Mouse (Mus musculus) lung, postnatal 10 days (tissue): ENCODE results near the gene Prox1.

Experiments used
- DNase-seq: peaks from one replicate; pipeline ENCODE4 v3.0.0; 2021

Prox1 gene

DNA sequence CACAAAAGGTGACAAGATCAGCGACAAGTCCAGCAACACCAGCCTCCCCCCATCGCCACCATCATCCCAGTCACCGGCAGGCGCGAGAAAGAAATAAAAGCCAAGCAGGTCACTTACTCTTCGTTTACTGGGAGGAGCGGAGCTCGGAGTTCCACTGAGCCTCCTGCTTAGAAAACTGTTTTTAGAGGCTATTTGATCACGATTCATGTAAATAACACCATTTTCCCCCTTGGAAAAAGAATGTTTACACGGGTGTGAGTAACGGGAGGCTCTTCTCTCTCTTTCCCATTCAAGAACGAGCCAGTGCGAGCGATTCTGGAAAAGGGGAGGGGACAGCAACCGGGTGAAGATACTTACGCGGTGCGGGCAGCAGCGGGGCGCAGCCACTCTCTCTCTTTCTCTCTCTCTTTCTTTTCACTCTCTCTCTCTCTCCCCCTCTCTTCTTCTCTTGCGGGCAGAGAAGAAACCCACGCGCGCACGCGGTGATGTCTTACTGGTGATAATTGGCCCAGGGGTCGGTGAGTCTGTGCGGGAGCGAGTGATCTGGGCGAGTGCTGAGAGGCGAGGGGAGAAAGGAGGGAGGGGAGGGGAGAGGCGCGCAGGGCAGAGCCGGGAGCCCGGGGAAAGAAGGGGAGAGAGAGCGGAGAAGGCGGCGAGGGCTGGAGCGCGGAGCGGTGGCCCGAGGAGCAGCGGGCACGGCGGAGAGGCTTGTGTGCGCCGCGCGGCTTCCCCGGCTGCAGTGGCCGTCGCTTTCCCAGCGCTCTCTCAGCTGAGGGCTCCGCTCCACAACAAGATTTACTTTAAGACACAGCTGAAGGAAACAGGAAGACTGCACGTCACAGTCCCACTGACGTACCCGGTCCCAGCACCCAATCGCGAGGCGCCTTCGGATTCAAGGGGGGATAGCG is at the start of gene Prox1:
Gene Prox1 (minus strand): TSS at position 804 of the 908 bp plus-strand sequence.
- peak; percentile 75 for DNase-seq

DNA sequence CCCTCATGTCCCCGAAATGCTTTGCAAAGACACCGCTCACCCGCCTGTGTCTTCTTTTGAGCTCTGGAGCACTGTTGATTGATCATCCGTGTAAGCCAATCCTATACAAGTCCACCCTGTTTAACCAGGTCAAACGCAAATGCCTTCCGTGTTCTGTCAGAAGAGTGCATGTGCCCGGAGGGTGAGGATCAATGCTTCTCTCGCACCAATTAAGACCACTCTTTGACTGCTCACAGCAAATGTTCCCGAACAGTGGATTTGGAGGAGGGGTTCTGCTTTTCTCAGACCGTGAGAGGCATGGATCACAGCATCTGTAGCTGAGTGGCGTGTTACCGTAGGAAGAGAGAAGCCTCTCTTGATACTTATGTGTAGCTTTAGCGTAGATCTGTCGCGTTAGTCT is 46.1 kb upstream of the Prox1 start:
- DNase-seq, result no peak

DNA sequence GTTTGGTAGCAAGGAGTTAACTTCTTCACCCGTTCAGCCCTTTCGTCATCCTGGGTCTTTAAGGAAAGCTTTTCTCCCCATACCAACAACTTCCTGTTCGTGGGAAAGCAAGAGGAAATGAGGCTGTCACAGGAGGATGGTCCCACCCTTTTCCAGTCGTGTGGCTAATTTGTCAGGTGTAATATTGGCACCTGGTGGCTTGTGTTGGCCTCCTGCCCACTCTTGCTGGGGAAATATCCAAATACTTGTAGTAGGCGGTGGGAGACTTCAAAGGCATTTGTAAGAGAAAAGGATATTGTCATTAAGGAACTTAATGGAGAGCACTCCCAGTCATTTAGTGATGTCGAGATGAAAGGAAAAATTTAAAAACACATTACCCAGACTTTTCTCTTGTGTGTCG is 44.1 kb upstream of the Prox1 start:
- peak; percentile 42 for DNase-seq

DNA sequence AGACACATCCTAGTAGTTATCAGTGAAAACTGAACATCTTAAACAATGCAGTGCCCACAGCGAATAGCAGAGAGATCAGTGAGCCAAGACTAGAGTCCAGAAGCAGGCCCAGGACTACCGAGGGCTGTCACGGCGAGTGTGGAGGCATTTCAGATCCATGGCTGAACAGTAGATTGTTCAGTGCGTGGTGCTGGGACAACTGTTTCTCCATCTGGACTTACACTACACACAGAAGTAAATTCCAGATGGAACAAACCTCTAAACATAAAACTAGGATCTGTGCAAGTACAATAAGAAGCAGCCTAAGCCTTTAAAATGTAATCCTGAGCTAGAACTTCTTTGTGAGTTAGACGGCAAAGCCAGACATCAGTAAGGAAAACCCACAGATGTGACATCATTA is 42.7 kb upstream of the Prox1 start:
- DNase-seq, result no peak

DNA sequence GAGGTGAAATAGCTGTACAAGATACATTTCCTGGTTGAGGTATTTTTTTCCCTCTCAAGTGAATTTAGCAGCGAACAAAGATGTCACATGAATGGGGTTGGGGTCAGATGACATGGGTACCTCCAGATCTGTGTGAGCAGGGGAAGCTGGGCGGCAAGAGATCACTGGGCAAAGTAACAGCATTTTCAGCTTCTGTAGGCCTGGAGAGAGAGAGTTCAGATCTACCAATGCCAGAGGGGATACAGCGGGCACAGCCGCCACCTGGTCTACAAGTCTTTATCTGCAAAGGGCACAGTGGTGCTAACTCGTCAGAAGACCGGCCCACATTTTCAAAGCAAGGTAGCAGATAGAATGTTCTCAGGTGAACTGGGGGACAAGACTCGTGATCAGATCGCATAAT is 36.7 kb upstream of the Prox1 start:
- no peak for DNase-seq

DNA sequence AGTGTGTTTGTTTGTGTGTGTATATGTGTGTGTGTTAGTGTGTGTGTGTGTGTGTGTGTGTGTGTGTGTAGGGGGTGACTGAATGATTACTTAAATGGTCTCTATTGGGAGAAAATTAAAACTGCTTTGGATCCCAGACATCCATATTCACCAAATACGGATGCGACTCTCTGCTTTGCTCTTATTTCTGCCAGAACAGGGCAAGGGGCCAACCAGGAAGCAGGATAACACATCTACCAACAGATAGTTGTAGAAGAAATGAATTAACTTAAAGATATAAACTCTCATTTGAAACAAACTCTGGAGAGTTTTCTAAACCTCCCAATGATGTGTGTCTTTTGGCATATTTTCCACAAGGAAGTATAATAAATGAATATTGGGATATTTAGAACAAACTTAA is 35.2 kb upstream of the Prox1 start:
- DNase-seq, result no peak

DNA sequence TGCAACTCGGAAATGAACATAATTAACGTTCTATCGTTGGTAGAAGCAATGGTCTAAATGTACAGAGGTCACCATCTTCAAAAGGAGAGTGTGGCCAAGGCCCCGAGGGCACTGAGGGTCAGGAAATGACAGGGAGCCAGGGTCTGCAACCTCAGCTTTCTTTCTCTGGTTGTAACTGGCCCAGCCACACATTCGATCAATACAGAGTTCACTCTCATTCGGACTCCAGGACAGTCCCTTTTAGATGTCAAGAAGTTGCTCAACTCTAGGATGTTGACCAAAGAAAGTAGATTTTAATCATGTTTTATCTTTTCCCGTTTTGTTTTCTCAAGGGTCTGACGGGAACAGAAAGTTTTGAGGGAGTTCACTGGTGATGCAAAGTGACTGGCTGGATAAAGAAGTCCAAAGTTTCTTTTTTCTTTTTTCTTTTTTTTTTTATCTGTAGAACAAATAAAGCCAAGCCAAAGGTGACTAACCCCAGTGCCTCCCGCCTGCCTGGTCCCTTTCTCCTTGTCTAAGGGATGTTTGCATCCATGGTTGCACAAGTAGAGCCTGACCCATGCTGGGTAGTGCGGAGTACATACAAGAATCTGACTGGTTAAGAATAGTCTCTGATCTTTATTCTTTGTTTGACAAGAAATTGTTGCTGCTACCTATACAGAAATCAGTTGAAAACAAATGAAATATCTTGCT is 34.0 kb upstream of the Prox1 start:
- DNase-seq, result no peak

DNA sequence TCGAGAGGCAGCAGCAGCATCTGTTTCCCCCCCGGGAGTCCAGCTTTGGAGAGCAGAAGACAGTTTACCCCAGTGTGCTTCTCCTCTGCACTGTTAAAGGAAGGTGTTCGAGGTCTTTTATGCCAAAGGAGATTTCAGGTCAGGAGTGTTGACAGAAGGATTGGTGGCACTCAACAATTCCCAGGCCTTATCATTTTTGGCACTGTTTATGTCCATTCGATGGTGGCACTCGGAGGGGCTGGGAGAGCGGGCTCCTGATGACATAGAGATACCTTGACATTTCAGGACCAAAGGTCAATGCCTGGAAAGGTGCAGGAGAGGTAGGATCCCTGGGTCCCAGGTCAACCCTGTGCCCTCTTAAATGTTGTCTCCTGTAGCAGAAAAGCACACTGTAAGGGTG is 31.2 kb upstream of the Prox1 start:
- no peak for DNase-seq

DNA sequence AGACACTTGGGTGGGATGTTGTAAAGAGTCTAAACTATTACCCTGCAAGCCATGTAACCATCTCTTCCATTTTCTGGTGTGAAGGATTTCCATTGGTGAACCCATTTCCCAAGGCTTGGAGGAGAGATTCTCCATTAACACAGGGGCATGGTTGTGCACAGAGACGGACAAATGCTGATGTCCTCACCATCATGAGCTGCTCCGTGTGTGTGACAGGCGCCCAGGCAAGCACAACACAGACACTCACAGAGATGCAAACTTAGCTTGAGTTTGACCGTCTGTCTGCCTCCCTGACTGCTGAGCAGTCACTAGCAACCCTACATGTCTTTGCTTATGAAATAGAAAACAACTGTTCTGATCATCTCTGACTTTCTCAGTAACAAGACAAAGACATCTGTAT is 30.5 kb upstream of the Prox1 start:
- DNase-seq, result no peak

DNA sequence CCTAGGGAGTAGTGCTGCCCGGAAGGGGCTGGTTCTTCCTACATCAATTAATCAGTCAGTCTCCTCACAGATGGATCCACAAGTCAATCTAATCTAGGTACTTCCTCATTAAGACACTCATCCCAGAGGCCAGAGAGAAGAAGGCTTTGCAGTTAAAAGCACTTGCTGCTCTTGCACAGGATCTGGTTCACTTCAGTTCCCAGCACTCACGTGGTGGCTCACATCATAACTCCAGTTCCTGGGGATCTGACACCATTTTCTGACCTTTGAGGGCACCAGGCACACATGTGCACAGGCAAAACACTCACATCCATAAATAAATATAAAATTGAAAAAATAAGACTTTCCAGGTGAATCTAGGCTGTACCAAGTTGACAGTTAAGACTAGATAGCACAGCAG is 27.7 kb upstream of the Prox1 start:
- DNase-seq, result no peak

DNA sequence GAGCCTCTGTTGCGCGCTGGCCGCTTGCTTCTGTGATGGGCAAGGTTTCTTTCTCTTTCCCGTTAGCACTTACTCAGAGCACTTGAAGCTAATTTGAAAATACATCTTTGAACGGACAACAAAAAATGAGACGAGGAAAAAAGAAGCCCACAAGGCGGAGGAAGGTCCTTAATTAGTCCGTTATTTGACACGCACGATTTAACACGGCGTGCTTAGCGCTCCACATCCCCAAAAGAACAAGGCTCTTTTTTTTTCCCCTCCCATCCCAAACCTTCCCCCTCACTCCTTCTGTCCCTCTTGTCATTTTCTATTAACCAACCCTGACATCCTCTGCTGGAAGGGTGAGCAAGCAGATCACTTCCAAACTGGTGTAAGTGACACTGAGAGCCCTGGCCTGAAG is 21.5 kb upstream of the Prox1 start:
- no peak for DNase-seq

DNA sequence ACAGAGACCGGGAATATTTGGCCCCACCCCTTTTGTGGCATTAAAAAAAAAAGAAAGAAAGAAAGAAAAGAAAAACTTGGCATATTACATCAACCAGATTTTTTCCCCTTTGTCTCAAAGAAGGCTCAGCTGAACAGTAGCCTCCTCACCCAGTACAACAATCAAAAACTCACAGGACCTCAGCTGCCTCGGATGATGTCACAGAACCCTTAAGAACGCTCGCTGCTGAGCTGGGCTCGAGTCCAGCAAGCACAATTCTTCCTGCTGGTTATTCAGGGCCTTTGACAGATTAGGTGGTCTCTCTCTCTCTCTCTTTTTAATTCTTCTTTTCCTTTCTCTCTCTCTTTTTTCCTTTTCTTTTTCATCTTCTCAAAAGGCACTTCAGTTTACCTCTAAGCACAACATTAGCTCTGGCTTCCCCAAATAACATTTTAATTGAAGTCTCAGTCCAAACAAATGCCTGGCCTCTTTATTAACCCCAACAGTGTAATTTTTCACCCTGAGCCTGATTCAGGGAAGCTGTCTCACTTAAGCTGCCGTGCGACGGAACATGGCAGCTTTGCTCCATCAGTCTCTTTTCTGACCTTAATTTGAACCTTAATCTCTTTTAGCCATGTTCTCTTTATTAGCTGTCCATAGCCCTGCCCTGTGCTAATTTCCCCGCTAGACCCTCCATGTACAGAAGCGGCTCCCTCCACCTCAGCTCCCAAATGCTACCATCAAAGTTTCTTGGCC is 19.9 kb upstream of the Prox1 start:
- peak; percentile 6 for DNase-seq

DNA sequence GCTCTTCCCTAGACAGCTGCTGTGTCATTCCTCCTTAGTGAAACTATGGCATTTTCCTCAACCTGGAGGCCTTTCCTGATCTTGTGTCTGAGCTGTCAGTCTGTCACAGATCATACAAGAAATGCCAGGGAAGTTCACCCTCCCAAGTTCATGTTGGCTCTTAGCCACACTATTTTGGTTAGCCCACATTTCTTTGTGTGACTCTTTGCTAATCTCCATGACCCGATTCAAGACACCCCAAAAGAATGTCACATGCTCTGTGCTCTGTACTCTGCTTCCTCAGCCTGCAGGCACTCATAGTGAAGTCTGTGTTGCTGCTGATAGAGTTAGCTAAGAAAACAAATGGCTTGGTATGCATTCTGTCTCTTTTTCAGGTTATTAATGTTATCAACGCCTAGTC is 18.6 kb upstream of the Prox1 start:
- no peak for DNase-seq

DNA sequence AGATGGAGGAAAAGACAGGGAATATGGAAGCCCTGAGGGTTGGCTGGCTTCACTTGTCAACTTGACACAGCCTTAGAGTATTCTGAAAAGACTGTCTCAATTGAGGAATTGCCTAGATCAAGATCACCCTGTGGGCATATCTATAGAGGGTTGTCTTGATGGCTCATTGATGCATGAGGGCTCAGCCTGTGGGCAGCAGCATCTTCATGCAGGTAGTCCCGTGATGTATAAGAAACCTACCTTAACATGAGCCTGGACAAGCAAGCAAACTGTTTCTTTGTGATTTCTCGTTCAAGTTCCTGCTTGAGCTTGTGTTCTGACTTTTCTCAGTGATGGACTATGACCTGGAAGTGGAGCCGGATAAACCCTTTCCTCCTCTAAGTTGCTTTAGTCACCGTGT is 15.8 kb upstream of the Prox1 start:
- DNase-seq, result no peak

DNA sequence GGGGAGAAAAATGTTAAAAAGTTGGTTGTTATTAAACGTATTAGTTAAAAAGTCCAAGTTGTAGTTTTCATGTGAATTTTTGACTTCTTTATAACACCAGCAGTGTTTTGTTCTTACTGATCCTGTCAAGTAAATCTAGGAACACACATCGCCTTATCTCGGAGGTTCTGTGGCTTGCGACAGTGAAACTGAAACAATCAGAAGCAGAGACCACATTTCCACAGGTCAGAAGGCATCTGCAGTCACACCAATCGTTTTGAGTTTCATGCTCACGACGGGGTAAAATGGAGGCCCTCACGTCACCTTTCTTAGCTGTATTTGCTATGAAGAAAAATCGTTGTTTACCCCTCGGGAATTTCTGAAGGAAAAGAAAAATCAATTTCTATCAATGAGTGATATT is 14.8 kb upstream of the Prox1 start:
- no peak for DNase-seq

DNA sequence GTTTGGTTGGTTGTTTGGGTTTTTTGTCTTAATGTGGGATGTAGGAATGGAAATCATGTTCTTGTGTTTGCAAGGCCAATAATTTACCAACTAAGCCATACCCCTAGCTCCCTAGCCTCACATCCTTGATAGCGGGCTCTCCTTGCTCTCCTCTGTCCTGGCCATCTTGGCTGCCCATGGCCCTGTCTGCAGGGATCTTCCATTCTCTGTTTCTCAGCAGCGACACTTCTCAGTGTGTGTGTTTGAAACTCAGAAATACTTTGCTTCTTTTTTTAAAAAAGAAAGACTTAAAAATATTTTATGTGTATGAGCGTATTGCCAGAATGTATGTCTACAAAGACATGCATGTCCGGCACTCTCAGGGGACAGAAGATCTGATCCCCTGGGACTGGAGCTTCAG is 13.1 kb upstream of the Prox1 start:
- DNase-seq, result no peak

DNA sequence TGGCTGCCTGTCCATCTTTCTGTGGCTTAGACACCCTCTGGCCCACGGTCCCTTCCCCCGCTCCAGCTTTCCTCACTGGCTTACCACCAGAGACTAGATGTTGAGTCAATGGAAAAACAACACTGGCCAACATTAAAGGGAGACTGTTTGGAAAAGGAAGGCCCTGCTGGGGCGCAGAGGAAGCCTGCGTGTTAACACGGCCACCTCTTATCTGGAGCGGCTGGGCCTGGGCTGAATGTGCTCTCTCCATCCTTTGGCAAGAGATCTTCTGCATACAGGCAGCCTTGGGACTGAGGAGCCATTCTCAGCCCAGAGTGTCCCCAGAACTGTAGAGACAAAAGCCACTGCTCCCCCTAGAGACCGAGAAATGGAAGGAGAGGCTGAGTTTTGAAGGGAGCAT is 11.3 kb upstream of the Prox1 start:
- DNase-seq, result no peak

DNA sequence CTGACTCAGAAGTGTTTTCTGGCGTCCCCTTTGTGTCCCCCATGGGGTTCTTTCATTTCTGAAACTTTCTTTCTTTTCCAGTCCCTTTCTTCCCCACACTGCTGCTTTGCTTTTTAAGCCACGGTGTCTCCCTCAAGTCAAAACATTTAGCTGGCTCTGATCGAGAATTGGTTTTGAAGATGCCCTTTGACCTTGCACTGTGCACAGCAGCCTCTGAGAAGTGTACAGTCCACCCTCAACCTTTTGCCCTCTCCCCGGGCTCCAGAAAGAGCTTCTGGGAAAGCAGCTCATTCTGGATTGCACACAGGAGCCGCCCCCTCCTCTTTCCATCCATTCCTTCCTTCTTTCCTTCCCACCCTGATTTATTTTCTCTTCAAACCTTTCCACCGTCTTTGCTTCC is 10.3 kb upstream of the Prox1 start:
- DNase-seq, result no peak

DNA sequence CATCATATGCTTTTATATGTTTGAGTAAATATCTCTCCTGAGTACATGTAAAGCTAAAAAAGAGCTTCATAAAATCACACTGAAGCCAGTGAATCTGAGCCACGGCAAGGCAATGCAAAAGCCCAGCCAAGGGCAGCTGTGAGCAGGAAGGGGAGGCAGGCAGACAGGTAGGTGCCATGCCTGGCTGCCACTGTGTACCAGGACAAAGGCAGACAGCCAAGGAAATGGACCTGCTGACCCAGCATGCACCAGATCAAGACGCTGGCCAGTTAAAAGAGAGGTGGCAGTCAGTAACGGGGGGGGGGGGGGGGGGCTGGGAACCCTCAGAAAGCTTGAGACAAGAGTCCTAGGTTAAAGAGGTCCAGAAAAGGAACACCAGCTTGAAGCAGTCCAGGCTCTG is 6.4 kb upstream of the Prox1 start:
- no peak for DNase-seq

DNA sequence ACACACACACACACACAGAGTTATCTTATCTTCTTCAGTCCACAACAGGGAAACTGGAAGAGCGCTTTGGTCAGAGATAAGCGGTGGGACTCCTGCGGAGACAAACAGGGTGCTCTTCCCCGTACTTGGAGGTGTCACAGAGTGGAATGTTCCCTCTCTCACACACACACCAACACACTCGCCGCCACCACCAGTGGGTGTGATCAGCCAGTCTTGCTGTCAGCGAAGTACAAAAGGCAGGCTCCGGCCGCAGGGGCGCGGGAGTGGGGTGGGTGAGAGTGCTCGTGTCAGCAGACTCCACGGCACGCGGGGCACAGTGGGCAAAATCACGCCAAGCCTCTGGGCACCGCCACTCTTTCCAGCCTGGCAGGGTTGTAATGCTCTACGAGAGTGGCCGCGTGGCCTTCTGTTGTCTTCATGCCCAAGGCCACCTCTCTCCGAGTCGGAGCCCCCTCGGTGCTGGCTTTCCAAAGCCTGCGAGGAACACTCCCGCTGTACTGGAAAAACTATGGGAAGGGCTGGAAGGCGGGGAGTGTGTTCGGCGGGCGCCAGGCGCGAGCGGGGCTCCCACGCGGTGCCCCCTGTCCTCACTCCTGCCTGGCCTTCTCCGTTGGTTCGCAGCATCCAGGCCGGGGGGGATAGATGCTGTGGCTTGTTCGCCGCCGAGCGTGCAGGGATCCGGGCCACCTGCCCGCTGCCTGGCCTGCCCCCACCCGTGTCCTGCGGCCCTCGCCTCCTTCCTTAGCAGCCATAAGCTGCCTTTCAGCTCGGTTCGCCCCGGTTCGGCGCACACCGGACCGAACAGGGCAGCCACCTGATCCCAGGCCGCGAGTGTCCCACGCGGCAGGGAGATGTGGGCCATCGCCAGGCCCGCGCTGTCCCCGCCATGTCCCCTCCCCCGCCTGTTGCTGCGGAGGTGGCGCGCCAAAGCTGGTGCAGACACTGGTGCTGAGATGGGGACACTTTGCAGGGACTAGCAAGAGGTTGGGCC is 4.5 kb upstream of the Prox1 start:
- no peak for DNase-seq

DNA sequence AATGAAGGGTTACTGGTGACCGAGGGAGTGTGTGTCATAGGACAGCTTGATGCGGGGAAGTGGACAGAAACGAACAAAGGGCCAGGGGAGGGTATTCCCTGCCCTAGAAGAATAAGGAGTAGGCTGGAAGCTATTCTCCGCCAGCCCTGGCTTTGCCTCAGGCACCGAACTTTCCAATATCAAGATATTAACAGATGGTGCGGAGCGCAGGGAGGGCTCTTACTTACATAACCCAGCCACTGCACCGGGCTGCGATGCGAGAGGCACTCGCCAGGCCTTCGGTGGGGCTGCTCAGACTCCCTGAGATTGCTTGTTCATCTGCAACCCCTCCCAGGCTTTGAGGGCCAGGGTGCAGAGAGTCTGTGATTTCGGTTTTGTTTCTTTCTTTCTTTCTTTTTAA is 3.7 kb upstream of the Prox1 start:
- DNase-seq, result no peak

DNA sequence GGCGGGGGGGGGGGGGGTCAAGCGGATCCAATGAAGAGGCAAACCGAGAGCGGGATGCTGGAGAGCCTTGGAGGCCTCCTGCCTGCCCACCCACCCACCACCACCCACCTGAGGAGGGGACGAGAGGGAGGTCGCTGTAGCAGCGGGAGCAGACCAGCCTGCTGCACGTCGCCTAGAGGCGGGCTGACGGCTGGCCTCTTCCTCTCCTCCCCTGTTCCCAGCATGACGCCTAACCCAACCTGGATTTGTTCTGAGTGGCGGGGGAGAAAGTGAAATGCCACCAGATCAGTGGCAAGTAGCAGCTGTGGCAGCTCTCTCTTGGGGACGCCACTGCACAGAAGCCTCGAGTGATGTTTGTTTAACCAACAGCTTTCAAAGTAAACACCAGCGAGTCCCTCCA is 3.1 kb upstream of the Prox1 start:
- DNase-seq, result no peak
